Mouse (Mus musculus) spleen, postnatal 10 days (tissue): ENCODE data around the gene Crlf1.

Experiments
- DNase-seq, 2 experiments: peaks; one replicate each; pipeline ENCODE4 v3.0.0; 2021 to 2022; ENCODE audit warnings: low spot score in 2 of 2

Crlf1 gene

DNA sequence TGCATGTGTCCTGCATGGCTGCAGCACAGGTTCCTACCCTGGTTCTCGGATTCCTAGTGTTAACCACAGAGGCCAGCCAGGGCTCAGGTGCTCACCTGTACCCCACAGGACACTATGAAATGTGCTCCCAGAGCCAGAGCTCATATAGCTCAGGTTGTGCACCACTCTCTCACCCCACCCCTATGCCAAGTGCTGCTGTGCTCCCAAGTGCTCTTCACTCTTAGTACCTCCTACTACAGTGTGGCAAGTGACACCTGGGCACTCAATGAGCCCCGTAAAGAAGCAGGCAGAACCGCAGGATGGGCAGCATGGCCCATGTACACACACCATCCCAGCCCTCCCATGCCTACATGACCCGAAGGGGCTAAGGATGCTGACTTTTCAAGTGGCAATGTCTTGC is 24.2 kb upstream of the Crlf1 start:
- no peak for DNase-seq

DNA sequence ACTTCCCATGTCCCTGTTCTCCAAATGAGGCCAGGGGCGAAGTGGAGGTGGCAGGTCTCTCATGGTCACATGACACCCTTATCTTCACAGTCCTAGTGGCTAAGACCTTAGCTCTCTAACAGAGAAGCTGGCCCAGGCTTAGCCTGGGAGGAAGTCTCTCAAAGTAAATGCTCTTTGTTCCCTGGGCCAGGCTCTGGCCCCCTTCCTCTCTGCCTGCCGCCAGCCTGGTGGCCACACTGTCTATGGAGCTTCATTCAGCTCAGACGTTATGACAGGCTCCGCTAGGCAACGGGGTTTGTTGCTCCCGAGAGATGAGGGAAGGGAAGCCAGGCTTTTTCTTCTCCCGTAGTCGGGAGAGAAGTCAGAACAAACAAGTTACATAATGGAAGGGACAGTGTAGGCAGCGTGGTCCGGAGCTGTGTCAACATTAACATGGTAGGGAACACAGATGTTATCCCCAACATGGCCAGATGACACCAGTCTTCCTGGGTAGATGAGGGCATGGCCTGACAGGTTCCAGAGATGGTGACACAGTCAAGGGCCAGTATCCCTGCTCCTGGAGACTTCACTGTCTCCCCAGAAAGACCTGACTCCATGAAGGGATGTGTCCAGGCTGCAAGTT is 23.6 kb upstream of the Crlf1 start:
- no peak for DNase-seq

DNA sequence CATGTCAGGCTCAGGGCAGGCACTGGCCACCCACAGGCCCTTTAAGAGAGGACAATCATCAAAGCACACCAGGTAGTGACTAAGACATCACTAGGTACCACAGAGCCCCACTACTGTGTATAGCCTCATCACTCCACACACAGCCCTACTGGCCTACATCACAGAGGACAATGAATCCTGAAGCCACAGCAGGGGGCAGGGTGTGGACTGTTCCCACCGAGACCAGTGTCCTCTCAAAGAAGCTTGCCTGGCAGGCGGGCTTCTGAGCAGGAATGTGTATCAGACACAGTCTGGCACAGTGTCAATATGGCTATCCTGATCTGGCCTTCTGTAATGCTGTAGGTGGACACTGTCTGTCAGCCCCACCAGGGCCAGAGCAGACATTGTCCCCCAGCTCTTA is 23.0 kb upstream of the Crlf1 start:
- no peak for DNase-seq

DNA sequence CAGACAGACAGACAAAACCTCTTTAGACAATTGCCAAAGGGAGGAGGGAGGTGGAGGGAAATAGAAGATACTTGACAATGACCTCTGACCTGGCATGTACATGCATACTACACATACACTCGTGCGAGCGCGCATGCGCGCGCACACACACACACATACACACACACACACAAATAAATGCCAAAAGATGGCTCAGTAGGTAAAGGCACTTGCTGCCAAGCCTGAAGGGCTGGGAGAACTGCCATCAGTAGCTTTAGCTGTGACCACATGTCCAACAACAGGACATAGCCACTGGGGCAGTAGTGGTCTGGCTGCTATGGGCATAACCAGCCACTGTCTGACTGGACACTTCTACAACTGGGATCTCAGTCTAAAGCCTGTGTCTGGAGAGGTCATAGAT is 21.1 kb upstream of the Crlf1 start:
- DNase-seq, result no peak

DNA sequence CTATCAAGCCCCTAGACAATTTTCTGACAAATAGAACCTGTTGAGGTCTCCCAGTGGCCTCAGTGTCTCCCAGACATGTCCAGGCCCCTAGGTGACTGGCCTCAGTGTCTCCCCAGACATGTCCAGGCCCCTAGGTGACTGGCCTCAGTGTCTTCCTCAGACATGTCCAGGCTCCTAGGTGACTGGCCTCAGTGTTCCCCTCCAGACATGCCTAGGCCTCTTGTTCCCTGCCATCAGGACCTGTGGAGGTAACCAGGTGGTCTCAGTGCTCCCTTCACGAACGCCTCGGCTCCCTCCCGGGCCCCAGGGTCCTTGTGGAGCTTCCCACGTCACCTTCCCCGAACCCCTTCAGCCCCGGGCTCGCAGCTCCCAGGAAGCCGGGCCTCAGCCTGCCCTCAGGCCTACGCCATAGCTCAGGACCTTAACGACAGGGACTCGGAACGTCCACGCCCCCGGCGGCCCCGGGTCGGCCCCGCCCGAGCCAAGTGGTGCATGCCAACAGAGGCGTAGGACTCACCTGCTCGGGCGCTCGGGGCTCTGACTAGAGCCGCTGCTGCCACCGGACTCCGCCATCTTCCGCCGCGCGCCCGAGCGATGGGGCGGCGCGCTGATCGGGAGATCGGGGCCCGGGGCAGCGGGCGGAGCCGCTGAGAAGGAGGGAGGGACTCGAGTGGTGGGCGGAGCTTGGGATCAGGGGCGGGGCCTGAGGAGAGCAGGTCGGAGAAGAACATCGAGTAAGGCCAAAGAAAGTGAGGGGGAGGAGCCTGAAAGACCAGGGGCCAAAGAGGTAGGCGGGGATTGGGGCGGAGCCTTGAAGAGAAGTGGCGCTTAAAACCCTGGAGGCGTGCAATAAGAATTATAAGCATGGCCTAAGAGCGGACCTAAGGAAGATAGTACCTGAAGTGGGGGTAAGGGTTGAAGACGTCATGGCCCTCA is 16.4 kb upstream of the Crlf1 start, which contains the start of gene Klhl26:
Klhl26 (minus strand) TSS at position 636 of the 936 bp plus-strand sequence.
- DNase-seq, result peak; percentile 96 to 99

DNA sequence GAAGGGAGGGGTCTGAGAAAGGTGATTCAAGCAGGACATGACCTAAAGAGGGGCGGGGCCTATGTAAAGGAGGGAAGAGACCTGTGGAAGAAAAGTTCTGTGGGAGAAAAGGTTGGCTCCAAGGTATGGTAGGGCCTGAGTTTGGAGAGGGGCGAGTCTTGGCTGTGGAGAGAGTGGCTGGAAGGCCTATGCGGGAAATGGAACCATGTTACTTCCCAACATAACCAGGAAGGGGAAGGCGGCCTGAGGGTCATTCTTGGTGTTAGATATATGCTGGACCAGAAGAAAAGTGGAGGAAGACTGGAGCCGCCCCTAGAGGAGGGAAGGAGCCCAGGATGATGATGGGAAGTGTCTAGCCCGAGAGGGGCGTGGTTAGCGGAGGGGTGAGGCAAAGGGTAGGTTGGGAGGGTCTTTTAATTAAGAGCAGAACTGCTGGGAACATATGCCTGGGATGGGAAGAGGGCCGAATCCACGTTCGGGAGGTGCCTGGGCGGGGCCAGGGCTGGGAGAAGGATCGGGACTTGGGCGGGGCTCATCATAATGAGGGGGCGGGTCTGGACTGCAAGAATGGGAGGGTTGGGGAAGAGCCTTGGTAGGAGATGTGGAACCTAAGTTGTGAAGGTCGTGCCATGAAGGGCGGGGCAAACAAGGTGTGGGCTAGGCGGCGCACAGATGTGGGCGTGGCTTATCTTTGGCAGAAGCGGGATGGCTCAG is 15.5 kb upstream of the Crlf1 start:
- DNase-seq, result peak in 1 of 2 experiments; percentile 62

DNA sequence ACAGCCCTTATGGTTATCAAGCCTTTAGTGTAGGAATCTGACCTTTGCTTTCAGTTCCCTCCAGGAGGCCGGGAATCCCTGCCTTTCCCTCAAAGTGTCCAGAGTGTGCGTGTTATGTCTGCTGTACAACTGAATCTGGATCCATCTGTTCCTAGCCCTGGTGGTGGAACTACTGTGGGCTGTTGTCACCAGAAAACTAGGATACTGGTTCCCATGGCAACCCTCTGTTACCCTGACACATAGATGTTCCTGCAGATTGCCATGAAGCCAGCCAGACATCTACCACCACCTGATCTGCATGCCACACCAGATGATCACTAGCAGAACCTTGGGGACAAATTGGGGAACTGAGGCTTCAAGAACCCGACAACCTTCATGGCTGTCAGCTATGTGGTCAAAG is 11.1 kb upstream of the Crlf1 start:
- no peak for DNase-seq

DNA sequence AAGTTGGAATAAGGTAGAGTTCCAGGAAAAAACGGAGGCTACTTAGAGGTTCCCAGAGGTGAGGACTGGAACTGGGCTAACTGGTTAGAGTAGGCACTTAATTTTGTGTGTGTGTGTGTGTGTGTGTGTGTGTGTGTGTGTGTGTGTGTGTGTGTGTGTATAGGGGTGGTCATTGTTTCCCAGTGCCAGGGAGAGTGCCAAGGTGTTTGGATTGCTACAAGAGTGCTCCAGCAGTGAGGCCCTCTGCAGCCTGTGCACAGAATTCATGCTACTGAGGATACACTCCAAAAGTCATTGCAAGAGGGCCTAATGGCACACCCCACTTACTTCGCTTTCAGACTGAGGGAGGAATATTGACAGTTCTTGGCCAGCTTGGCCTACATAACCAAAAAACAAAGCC is 10.0 kb upstream of the Crlf1 start:
- no peak for DNase-seq

DNA sequence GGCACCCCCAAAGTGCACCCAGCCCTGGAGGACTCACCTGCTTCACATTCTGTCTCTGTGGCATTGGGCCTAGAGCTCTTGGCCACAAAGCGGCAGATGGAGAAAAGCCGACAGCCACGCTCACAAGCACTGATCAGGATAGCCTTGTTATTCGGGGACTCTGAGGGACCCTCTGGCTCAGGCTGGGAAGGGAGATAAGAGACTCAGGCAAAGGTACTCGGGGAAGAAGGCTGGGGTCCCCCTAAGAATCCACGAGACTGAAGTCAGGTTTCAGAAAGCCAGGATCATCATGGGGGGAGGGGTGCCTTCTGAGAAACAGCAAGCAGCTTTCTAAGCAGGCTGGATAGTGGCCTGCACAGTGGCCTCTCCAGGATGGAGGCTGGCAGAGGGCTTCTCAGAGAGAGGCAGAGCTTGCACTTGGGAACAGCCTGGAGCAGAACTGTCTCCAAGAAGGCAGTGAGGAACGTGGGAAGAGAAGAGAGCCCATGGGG is 6.7 kb upstream of the Crlf1 start:
- no peak for DNase-seq

DNA sequence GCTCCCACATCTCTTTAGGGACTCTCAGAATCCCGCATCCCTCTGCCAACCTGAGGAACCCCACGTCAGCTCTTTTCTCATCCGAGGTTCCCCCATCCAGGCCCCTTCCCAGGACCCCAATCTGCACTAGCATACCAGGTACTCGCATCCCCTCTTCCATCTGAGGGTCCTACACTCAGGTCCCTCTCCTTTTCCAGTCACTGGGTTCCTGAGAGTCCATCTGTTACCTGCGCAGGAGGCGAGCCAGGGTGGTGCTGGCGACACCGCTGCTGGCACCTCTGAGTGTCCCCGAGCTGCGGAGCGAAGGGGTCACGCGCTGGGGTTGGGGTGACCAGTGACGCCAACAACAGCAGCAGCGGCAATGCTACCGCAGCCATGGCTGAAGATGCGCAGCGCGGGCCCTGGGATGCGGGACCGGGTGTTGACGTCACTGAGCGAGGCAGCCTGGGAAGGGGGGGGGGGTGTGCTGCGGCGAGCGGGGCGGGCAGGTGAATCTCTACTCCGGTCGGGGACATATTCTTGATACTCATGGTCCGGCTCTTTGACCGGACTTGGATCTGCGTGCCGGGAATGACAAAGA is 5.9 kb upstream of the Crlf1 start, which contains the start of gene Tmem59l:
Tmem59l (minus strand) TSS at position 418 of the 580 bp plus-strand sequence.
- no peak for DNase-seq

DNA sequence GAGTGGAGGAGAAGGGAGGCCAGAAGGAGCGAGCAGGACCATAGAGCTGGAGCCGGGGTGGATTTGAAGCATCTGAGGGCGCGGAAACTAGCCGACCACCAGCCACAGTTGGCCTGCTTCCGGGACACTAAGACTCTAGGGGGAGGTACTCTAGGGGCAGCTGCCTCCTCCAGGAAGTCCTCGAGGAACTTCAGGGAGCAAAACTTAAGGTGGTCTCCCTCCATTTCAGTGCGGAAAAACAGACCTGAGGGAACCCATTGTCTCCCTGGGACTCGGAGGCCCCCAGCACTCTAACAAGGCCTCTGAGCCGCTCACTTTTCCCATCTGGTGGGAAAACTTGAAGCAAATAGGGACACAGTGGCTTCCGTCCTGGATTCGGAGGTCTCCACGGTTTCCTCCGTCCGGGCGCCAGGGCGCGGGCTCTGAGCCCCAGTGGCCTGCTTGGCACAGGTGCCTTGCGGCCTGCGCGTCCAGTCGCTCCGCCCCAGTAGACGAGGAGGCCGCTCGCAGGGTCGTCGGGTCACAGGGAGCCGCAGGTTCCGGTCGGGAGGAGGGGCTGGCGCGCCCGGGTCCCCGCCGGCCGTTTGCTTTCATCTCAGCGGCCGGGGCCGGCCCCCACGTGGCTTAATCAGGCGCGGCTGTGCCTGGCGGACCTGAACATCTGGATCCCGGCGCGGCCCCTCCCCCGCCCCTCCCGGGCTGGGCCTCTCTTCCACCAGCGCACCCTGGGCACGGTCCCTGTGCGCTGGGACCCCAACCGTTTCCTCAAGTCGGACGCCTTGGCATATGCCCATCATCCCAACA is 4.8 kb upstream of the Crlf1 start:
- no peak for DNase-seq

DNA sequence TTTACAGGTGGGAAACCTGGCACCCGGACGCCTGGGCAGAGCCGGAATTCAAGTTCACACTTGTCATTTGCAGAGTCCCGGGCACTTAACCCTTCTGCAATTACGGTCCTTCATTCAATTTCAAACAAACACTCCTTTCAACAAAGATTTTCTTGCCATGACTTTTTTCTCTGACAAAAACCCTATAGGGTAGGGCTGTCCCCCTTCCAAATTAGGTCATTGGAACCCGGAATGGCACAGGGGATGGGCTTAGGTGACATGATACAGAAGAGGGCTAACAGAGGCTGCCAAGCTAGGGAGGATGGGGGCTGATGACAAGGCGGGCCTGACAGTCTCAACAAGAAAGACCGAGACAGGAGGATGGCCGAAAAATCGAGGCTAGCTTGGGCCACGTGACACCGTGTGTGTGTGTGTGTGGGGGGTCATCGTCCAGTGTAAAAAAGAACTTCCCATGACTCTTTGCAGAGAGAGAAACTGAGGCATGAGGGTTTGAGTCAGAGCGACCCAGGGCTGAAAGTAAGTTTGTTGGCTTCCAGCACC is 4.0 kb upstream of the Crlf1 start:
- no peak for DNase-seq

DNA sequence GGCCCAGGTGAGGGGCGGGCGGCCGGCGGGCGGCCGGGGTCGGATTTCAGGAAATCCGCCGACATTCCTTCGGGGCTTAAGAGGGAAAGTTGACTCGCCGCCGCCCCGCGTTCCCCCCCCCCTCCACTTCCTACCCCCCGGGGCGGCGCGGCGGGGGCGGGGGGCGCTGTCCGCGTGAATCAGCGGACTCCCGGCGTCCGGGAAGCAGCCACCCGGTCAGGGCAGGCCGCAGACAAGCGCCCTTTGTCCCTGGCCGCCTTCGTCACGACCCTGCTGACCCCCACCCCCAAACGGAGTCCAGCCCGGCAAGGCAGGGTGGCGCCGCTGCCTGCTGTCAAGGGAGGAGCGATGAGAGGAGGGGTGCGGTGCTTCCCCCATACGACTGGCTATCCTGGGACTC is 3.4 kb upstream of the Crlf1 start:
- no peak for DNase-seq

DNA sequence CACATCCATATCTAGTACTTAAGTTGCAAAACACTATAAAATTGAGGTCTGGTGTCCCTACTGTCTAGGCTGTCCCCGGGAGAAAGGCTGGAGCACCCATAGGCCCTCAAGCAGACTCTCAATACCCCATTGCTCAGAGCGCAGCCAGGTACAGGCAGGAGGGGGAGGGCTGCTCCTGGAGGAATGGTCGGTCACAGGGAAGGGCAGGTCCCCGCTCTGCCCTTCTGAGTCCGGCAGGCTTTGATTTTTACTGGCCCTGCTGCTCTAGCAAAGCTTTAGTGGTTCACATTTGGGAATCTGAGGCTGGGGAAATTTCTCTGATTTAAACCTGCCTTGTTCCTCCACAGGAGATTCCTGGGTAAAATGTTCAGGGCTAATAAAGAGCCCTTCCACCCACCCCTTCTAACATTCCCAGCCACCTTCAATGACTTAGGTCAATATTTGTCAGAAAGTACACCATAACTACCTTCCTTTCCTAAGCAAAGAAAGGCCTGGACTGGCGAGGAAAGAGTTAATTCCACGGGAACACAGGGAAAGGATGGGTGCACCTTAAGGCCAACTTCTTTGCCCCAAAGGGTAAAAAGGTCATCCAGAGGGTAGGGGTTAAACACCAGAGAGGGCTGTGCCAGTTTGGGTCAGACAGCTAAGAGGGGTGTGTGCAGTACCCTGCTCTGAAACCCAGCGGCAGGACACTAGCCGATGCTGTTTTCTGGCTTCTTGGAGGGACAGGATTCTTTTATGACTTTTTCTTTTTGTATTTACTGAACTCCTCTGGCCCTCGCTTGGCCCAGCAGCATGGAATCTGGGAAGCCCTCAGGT is 2.7 kb upstream of the Crlf1 start:
- no peak for DNase-seq

DNA sequence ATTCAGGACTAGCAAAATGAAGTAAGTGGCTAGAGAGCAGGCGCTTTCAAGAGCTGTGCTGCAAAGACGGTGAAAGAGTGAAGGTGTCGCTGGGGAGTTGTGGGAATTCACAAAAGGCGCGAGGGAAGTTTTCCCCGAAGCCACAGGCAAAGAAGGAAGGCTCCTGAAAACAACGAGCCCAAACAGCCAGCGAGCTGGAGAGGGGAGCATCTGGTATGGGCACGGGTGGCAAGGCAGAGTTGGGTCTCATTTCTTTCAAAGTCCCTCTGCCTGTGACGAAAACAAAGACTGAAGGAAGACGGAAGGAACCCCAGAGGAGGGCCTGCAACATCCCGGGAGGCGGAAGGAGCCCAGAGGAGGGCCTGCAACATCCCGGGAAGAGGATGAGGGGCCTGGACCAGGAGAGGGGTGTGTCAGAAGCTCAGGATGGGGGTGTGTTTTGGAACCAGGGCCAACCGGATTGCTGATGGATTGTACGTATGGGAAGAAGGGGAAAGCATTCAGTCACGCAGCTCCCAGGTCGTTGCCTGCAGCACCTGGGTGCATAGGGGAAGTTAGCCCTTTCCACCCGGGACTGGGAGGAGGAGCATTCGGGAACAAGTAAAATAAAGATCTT is 2.0 kb upstream of the Crlf1 start:
- DNase-seq, result no peak

DNA sequence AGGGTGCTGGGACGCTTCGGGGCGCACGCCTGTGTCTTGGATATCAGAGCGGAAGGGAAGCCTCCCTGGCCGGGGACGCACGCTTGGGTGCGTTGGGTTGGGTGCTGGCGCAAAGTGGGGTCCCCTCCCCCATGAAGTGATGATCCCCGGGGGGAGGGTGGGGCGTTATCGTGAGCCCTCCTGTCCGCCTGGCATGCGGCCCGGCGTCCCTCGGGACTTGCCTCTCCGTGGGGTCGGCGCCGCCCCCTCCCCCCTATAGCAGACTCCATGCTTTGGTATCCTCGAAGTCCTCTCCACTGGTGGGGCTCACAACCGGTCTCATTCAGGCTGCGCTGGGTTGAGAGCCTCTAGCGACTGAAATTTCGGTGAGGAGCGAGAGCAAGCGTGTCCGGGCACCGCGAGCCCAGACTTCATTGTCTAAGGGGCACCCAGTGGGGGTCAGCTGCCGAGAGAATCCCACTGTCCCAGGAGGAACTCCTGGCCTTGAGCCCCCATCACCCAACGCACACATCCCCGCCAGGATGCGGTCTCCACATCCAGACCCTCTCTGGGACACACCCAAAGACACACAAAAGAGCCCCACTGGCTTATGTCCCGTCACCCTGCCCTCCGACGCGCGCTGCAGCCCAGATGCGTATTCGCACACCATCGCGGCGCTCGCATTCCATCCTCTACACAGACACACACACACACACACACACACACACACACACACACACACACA is 896 bp downstream of the Crlf1 start:
- DNase-seq, result peak in 1 of 2 experiments; percentile 9

DNA sequence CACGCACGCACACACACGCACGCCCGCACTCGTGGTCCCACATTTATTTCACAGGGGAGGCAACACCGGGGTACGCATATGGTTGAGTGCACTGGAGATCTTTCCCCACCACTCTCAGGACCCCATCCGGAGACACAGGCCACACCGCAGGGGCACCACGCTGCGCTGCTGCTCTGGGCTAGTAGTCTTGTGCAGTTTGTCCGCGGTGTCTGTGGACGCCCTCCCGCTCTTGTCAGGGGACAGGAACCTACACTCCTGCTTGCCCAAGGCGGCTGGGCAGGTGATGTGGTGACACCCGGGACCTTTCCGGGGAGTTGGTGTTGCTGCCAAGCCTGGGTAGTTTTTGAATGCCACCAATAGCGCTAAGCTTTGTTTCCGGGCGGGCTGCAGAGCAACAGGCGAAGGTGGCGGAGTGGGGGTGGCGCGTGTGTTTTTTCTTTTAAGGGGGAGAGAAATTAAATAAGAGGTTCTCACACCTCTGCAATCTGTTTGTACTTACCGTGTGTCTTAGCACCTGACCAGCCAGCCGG is 1.5 kb downstream of the Crlf1 start:
- DNase-seq, result peak in 1 of 2 experiments; percentile 16

DNA sequence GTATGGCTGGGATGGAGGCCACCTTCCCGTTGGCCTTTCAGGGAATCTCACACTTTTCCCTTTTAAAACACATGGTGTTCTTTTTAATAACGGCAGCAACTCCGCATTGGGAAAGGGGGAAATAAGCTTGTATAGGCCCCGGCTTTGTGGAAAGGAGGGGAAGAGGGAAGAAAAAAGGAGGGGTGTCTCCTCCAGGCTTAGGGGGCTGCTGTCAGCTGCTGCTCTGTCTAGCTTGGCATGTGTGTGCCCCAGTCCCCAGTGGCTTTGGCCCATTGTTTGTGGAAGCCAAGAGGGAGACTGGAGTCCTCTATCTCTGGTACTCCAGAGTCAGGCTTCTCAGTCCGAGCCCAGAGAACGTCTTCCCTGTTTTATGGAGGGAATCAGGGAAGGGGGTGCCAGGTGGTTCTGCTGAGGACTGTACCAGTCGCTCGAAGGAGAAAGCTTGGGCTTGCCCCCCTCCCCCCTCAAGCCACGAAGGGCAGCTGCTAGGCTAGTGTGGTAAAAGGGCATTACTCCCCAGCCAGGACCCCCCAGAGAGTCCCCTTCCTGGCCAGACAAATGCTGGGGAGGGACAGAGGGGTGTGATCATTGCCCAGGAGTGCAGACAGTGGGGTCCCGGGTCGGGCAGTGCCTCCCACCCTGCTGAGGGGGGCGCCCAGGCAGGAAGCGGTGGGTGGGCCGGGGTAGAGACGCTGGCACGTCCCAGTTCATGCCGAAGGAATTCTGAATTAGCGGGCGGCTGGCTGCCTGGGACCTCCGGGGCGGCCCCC is 2.2 kb downstream of the Crlf1 start:
- no peak for DNase-seq
